In genomic region chr3:104817991-104818748, GRCm38 (mm10) we compare ENCODE assay signal across 8 mouse cellular contexts. TPM values are rescaled to one million over a fixed set of nuclear protein-coding genes. Genes with fewer than 3 reads are reported as not detected.
DNase-seq lines count a peak whose midpoint lies in the region; ATAC-seq and TF ChIP-seq lines count a peak whose summit lies in the region.

Gene Mov10, minus strand, starts transcription at chr3:104818563.

- WGBS in hindbrain, embryonic 11.5 days, result 1% methylated on average over 40 of the region's 40 CpGs

- ATAC-seq in Patski, result peak; percentile 74
- ATAC-seq in frontal cortex, adult (ENCODE audit: low TSS enrichment), result peak; percentile 50
- peak; percentile 84 for ATAC-seq in hindbrain, embryonic 11.5 days (ENCODE audit: low FRiP score)

- in situ Hi-C loops in Patski (cut with MboI; ENCODE audit: low pct_unique_long_range_greater_than_20kb), result no loop called here

- peak; percentile 46 for DNase-seq in Patski (ENCODE audit: low read depth, low spot score)
- peak; percentile 14 for DNase-seq in cerebellum, adult 9-10 months
- peak; percentile 75 for DNase-seq in hindbrain, embryonic 11.5 days (ENCODE audit: low spot score)
- peak; percentile 40 to 49 for DNase-seq in layer of hippocampus, postnatal 14 days (ENCODE audit: low spot score in 2 of 2)
- DNase-seq in lung, postnatal 4 days, result peak; percentile 77 to 88
- peak; percentile 36 for DNase-seq in retina, postnatal 7 days (ENCODE audit: low read depth, low spot score)
- DNase-seq in urinary bladder, postnatal 14 days (ENCODE audit: low spot score), result peak; percentile 63

- H3K4me3 ChIP-seq in hindbrain, embryonic 11.5 days (ENCODE audit: low read depth, low read length), result peak within 1 kb of the TSS; percentile 64

- CTCF ChIA-PET in Patski (lab: Charles Lee), result interaction anchor here (1.0 to 5.4 kb wide), 7 partner anchors 8 to 165 kb away, joined by 3 to 30 read pairs (median 3); partner anchors contain the start of gene Rhoc

- H3K27ac ChIP-seq in hindbrain, embryonic 11.5 days (ENCODE audit: low read depth, low read length), result peak within 1 kb of the TSS; percentile 2; the same call in 1 of the 2 replicates

- H3K4me1 ChIP-seq in hindbrain, embryonic 11.5 days (replicated peaks; ENCODE audit: control insufficient read depth, insufficient read depth, low read length), result no peaks in the 10 kb centered on the region

- no peaks in the 10 kb centered on the region for H3K9me3 ChIP-seq in hindbrain, embryonic 11.5 days (ENCODE audit: control insufficient read depth, low read length)

- H3K4me2 ChIP-seq in hindbrain, embryonic 11.5 days (replicated peaks; ENCODE audit: low read depth, low read length), result peak within 1 kb of the TSS; percentile 96

- H3K27me3 ChIP-seq in Patski, result no peaks in the 10 kb centered on the region
- H3K27me3 ChIP-seq in hindbrain, embryonic 11.5 days (ENCODE audit: control insufficient read depth, insufficient read depth, low read length), result no peaks in the 10 kb centered on the region

- H3K9ac ChIP-seq in hindbrain, embryonic 11.5 days (ENCODE audit: low read depth, low read length), result peak within 1 kb of the TSS; percentile 79

- no peaks in the 10 kb centered on the region for H3K36me3 ChIP-seq in hindbrain, embryonic 11.5 days (ENCODE audit: control insufficient read depth, insufficient read depth, low read length)

- no peak for TF ChIP-seq CTCF in Patski (IDR thresholded peaks at IDR 0.05)

- POLR2A ChIA-PET in Patski (lab: Charles Lee), result interaction anchor here (0.7 to 4.0 kb wide), 7 partner anchors 13 to 178 kb away, joined by 3 to 35 read pairs (median 5); partner anchors contain the start of genes Capza1, Fam19a3, Rhoc and St7l

RNA-seq across cellular contexts. Expression of gene Mov10, which starts in this region (rescaled TPM):
- polyA plus RNA-seq in Patski (2021), result 43.9 TPM
- 15.1 and 15.2 TPM in 2 replicates for polyA plus RNA-seq in hindbrain, embryonic 11.5 days (2014; fragmentation: Nextera tagmentation; extraction: Ambion mirVana)
- total RNA-seq in layer of hippocampus, postnatal 14 days (2021), result 1 to 10 TPM; 7.9 to 9.4 TPM

Comparison
In these comparisons a context has a peak if more than half of its experiments do, and no peak if none do; other contexts are left out.
1. Peak in every context shown above with its lines: DNase-seq, ATAC-seq, H3K4me3 ChIP-seq and H3K27ac ChIP-seq.
2. DNase-seq: peak in every context shown above with its lines; median percentile 82 in lung, postnatal 4 days; 75 in hindbrain, embryonic 11.5 days; 63 in urinary bladder, postnatal 14 days; 46 in Patski; 44 in layer of hippocampus, postnatal 14 days; 36 in retina, postnatal 7 days; 14 in cerebellum, adult 9-10 months.